Mouse (Mus musculus) gastrocnemius, postnatal 10 days (tissue): ENCODE measurements around the gene Apbb2. TPM values are rescaled to one million over a fixed set of nuclear protein-coding genes. Genes with fewer than 3 reads are reported as not detected.

Experiments
- DNase-seq: peaks from one replicate; pipeline ENCODE4 v3.0.0; 2021; ENCODE audit warnings: mixed read lengths
- total RNA-seq, 2 experiments: library from RNA; stranded (reverse); gene quantifications; 2 replicates each; pipeline ENCODE4 v1.2.3; 2021

The Apbb2 gene
- total RNA-seq, 2 experiments from 2014 or later, result 55.1 to 56.2 TPM

GRCm38 (mm10) chr5:66337969-66338345 is 280.6 kb downstream of the Apbb2 start:
- peak; percentile 27 for DNase-seq

- peak; percentile 55 for DNase-seq
Measured at GRCm38 (mm10) chr5:66337025-66337968, 281.3 kb downstream of the Apbb2 start.

DNA sequence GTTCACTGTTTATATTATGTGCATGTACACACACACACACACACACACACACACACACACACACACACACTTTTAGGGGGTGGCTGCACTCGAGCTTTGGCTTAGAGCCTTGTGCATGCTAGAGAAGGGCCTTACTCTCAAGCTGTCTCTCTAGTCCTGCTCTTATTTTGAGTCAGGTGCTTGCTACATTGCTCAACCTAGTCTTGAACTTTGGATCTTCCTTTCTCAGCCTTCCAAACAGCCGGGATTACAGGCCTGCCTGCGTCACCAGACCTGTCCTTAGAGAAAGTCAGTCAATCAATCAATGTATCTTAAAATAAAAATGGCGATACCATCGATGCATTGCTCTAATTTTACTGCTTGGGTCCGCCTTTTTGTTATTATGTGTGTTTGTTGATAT is 287.8 kb downstream of the Apbb2 start:
- no peak for DNase-seq

- DNase-seq, result no peak
Measured at GRCm38 (mm10) chr5:66328766-66329165, 289.8 kb downstream of the Apbb2 start.

DNA sequence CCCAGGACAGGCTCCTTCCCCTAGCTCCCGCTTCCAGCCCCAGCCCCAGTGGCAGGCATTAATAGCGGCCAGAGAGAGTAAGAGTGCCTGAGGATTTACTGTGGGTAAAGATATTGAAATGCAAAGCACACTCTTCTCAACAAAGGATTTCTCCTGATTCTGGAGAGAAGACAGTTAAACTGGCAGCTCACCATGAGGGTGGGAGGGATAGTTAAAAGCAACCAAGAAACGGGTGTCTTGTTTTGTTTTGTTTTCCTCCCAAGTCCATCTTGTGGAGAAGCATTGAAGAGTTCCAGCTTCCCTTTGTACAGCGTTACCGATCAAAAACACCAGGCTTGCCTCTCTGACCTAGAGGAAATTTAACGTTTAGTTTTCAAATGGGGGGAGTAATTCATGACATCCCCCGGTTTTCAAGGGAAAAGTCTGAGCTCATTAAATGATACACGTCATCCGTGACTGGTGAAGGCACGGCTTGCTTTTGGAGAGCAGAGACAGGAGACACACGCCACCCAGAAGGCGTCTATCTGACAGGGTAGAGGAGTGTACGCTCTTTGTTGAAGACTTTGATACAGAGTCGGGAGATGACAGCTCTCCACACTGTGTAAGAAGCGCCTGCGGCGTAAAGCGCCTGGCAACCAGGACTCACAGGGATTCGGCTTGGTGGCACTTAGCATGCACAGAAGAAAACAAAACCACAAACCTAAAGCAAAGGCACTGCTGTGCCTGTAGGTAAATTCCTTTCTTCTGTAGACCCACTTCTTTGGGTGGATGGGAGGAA is 290.4 kb downstream of the Apbb2 start:
- DNase-seq, result no peak

DNA sequence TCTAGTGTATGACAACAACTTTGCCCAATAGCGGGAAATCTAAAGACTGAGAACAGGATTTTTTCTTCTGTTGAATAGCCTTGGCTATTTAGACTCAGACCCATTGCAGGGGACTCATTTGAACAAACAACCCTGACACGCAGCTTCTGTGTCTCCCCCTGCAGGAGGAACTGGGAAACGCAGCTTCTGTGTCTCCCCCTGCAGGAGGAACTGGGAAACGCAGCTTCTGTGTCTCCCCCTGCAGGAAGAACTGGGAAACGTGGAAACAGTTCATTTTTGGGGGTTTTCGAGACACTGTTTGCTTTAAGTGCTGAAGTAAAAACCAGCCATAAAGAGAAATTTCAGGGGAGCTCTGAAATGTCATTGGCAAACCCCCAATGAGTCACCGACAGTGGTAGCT is 292.2 kb downstream of the Apbb2 start:
- peak; percentile 21 for DNase-seq

DNA sequence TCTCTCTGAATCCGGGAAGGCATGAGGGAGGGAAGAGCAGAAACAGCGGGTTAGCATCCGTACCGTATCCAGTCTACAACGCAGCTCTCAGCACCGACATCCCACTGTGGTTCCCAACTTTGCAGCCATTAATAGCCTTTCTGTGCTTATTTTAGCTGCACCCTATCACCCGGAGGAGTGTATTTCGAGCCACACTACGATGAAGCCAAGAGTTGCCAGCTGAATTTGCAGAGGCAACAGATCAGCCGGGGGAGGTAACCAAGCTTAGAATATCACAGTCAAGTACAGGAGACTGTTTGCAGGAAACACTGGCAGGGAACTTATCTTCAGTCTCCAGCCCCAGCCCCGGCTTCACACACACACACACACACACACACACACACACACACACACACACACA is 295.0 kb downstream of the Apbb2 start:
- no peak for DNase-seq

DNA sequence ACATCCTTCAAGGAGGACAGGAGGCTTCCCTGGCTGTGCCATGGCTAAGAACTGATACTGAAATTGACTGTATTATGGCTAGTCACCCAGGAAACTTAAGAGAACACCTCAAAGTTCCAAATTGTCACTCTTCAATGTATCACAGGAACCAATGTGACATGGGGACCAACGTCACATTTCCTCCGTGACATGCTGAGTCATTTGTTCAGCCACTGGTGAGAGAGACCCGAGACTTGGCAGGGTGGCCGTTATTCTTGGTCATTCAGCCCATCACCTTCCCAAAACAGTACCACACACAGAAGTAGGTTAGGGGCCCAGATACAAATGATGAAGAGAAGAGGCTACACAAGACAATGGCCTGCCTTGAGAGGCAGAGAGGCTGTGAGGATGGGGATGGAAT is 295.5 kb downstream of the Apbb2 start:
- no peak for DNase-seq

DNA sequence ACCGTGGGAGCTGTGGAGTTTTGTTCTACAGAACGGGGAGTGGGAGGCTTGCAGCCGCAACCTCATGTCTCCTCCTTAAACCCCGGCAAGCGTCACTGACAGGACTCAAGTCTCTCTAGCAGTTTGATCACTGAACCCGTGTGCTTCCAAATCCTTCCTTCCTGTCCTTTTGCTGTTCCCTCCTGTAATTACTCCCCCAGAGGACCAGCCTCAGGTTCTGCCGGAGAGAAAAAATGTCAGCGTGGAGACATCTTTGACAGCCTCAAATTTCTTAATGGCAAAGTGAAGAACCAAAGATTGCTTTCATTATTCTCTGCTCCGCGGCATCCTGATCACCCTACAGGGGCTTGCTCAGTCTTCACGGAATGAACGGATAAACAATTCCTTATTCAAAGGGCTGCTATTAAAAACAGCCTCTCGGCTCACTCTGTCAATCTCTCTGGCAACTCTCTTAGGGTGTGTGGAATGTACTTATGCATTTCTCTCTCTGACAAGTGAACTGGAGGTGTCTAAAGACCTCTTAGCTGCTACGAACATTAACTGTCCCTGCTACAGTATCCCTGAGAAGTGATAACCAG is 298.7 kb downstream of the Apbb2 start:
- no peak for DNase-seq

DNA sequence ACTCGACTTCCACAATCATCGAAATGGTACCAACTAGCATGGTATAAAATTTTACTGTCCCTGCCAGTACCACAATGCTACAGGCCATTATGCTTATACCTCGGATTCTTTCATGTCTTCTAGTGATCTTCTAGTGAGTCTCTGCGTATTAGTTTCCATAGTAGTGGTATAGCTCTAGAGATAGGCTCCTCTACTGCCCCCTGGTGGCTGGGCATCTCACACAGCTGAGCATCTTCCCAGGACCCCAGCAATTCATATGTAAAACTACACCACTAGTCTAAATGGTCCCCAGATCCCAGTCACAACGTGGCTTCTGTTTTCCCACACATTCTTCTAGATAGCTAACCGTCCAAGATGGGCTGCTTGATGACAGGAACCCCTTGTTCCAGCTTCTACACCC is 299.2 kb downstream of the Apbb2 start:
- peak; percentile 53 for DNase-seq

GRCm38 (mm10) chr5:66315791-66316190 is 302.8 kb downstream of the Apbb2 start:
- DNase-seq, result no peak

- DNase-seq, result no peak
Measured at GRCm38 (mm10) chr5:66310806-66311205, 307.8 kb downstream of the Apbb2 start.

DNA sequence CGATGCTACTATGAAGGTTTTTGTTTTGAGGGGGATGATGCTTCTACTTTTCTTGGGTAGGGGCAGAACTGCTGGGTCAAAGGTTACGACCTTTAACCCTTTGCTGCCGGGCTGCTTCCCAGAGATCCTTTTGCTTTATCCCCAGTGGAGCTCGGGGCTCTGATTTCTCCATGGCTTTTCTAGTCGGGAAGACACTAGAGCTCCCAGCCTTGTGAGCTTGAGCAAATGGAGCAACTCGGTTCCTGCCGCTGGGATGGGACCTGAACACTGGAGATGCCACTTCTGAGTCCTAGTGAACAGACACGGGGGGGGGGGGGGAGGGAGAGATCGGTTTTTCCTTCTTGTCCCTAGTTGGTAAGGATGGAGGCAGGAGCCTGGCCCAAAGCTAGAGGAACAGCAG is 308.3 kb downstream of the Apbb2 start:
- no peak for DNase-seq

- DNase-seq, result no peak
Measured at GRCm38 (mm10) chr5:66305511-66305910, 313.1 kb downstream of the Apbb2 start.

DNA sequence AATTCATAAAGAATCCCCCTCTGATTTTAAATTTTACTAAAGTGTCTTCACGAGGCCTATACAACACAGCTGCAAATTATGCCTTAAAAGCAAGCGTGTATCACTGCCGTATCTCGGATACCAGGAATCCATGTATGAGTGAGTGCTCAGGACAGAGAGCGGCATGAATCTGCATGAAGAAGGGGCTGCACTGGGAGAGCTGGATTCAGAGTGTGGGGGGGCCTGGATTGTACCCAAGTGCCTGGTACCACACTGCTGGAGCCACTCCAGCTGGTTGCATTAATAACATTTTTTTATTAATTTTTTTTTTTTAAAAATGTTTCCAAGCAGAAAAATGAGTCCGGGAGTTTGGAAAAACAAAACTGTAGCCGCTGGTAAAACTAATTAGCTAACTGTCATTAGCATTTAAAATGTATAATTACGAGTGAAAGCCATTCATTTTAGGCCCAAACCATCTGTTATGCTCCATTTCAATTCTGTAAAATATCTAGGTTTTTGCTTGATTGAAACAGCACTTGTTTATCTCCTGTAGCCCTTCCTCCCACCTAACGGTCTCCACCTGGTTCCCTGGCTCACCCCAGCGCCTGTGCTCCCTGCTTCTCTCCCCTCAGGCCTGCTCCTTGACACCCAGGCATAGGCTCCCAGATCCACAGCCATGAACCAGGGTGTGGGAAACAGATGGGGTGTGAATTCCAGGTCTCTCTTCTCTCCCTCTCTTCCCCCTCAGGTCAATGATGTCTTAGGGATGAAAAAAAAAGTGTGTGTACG is 314.1 kb downstream of the Apbb2 start:
- DNase-seq, result no peak

DNA sequence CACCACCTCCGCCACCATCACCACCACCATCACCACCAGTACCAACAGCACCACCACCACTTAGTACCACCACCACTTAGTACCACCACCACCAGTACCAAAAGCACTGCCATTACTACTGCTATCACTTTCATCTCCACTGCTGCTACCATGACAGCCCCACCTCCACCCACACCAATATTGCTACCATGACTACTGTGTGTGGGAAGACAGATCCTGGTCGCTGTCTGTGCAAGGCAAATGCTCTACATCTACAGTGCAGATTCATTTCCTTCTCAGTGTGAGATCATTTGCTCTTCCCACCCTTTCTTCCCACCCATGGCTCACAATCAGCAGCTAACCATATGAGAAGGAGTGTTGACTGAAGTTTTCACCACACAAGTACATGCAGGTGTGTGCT is 315.7 kb downstream of the Apbb2 start:
- no peak for DNase-seq

DNA sequence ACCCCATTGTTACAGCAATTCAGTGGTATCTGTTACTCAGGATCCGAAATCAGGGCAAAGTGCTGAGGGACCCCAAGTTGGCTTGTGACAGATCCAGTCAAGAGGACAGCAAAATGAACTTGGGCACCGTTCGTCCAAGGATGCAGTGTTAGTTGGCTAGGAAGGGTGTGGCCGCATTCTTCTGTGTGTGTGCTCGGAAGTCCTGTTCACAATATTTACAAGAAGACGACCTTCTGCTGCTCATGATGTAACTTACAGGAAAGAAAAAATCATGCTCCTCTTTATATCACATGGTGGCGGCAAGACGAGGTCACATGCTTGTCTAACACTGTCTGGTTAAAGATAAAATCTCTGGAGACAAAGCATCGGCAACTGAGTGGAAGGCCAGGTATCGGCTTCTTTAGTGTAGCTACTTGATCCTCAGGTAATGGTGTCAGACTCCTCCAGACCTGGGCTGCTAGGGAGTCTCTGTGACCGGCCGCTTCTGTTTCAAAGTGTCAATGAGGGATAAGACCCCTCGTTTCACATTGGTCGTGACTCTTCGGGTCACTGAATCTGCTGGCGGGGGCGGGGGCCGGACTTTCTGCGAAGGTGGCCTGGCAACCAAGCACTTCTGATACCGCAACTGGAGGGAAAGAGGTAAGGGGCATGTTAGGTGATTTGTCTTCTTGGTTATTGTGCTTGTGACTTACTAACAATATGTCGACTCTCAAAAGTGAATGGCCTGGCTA is 316.3 kb downstream of the Apbb2 start:
- no peak for DNase-seq

DNA sequence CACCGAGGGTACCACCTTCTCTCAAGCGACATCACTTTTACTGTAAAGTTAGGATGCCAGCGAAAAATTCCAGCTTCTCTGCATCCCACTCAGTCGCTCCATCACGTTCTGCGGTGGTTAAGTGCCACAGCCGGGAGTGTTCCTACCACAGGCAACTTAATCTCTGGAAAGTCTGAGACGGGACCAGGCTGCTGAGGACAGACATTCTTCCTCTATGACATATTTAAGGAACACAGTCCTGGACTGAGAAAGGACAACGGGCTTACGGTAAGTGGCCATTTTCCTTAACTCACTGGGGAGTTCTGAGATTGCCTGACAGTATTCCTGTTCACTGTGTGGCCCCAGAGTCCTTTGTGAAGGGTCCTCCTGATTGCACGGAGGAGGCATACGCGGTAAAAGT is 318.0 kb downstream of the Apbb2 start:
- no peak for DNase-seq

DNA sequence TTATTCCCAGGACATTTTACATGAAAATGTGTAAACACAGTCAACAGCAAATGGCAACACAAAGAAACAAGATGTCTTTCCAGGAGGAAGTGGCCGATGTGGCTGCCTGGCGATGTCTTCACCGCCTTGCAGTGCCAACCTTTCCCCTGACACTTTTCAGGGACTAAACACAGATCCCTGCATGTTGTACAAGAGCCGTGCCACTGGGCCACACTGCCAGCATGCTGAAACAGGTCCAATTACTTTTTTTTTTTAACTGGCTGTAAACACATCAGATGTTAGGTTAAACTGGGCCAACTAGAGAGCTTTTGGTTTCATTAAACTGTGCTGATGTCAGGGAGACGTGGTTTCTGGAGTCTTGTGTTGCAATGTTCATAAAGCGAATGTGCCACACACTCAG is 319.7 kb downstream of the Apbb2 start:
- no peak for DNase-seq

DNA sequence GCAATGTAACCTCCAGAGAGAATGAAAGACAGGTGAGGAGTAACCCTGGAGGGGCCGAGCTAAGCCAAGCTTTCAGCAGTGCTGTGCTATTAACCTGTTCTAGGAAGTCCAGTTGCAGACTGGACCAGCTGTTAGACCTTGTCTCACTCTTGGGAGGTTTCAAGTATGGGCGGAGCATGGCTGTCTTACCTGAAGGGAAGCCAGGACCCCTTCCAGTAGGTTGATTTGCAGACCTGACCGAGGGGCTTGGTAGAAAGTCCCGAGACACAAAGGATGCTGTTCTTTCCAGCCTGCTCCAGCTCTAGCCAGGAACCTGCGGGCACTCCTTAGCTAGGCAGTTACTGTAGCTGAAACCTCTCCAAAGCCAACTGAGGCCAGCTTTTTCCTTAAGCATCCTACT is 322.5 kb downstream of the Apbb2 start:
- no peak for DNase-seq

GRCm38 (mm10) chr5:66294952-66295351 is 323.6 kb downstream of the Apbb2 start:
- DNase-seq, result no peak
